Mouse (Mus musculus) MEL (cell line): ENCODE data around the gene Nck1. TPM values are rescaled to one million over a fixed set of nuclear protein-coding genes. Genes with fewer than 3 reads are reported as not detected.

Experiments used
- DNase-seq: peaks from one replicate; pipeline ENCODE4 v3.0.0; 2011; ENCODE audit warnings: low read depth, low spot score
- H3K27ac ChIP-seq: 2 replicates; pipeline ENCODE4 v1.5.1; 2012; ENCODE audit warnings: low read depth, mild to moderate bottlenecking, control low read depth, low read length, moderate library complexity; ENCODE audit not compliant: control insufficient read depth
- H3K27me3 ChIP-seq, 2 experiments: fragments of 150-350 bp in 1 of 2; sonication (generic) in 1 of 2; 2 replicates each; pipeline ENCODE4 v1.6.1; 2012; ENCODE audit warnings: low read length in 2 of 2, mild to moderate bottlenecking in 2 of 2, improper control_type of control experiment in 1 of 2, moderate library complexity in 1 of 2; ENCODE audit not compliant: insufficient read depth in 2 of 2, control insufficient read depth in 1 of 2
- H3K36me3 ChIP-seq, 2 experiments: 2 replicates each; pipeline ENCODE4 v1.6.1; 2012 to 2014; ENCODE audit warnings: low read length in 2 of 2, improper control_type of control experiment in 1 of 2, inconsistent platforms in 1 of 2, mild to moderate bottlenecking in 1 of 2; ENCODE audit not compliant: insufficient read depth in 2 of 2, control insufficient read depth in 1 of 2
- H3K4me1 ChIP-seq, 2 experiments: fragments of 150-350 bp in 1 of 2; sonication (generic) in 1 of 2; 2 replicates each; pipeline ENCODE4 v1.6.1; 2012; ENCODE audit warnings: low read length in 2 of 2, improper control_type of control experiment in 1 of 2, mild to moderate bottlenecking in 1 of 2; ENCODE audit not compliant: insufficient read depth in 2 of 2, control insufficient read depth in 1 of 2
- H3K4me3 ChIP-seq, 2 experiments: fragments of 150-350 bp in 1 of 2; sonication (generic) in 1 of 2; 2 replicates each; pipeline ENCODE4 v1.5.1; 2012; ENCODE audit warnings: low read depth in 2 of 2, low read length in 2 of 2, mild to moderate bottlenecking in 2 of 2, moderate library complexity in 2 of 2, control low read depth in 1 of 2, improper control_type of control experiment in 1 of 2; ENCODE audit not compliant: control insufficient read depth in 1 of 2, insufficient read depth in 1 of 2
- H3K79me2 ChIP-seq: 2 replicates; pipeline ENCODE4 v1.6.1; 2012; ENCODE audit warnings: mild to moderate bottlenecking, low read length, moderate library complexity; ENCODE audit not compliant: control insufficient read depth, poor library complexity, insufficient read depth
- H3K9ac ChIP-seq: 2 replicates; pipeline ENCODE4 v1.6.1; 2012; ENCODE audit warnings: low read depth, mild to moderate bottlenecking, control low read depth, low read length, moderate library complexity; ENCODE audit not compliant: control insufficient read depth, poor library complexity, severe bottlenecking
- H3K9me3 ChIP-seq: fragments of 150-350 bp; sonication (generic); replicated peaks from 2 replicates; pipeline ENCODE4 v1.6.1; 2012; ENCODE audit warnings: mild to moderate bottlenecking, low read length, improper control_type of control experiment, moderate library complexity; ENCODE audit not compliant: insufficient read depth
- CHD1 ChIP-seq: IDR thresholded peaks from 2 replicates; pipeline ENCODE4 v1.6.1; 2012; ENCODE audit warnings: low read depth, mild to moderate bottlenecking, inconsistent platforms, low read length, improper control_type of control experiment
- CHD2 ChIP-seq: IDR thresholded peaks from 2 replicates; pipeline ENCODE4 v1.6.1; 2011; ENCODE audit warnings: low read length, improper control_type of control experiment
- CTCF ChIP-seq, 3 experiments: IDR thresholded peaks in 2 of 3; conservative IDR thresholded peaks in 1 of 3; 2 replicates each; pipeline ENCODE4 v1.5.1; 2011 to 2012; ENCODE audit warnings: low read length in 3 of 3, low read depth in 2 of 3, mild to moderate bottlenecking in 2 of 3, improper control_type of control experiment in 1 of 3, inconsistent platforms in 1 of 3, mixed read lengths in 1 of 3, moderate library complexity in 1 of 3; ENCODE audit not compliant: control insufficient read depth in 1 of 3, insufficient read depth in 1 of 3, poor library complexity in 1 of 3, severe bottlenecking in 1 of 3
- E2F4 ChIP-seq: IDR thresholded peaks from 2 replicates; pipeline ENCODE4 v1.6.1; 2011; ENCODE audit warnings: low read depth, low read length, improper control_type of control experiment, borderline replicate concordance
- ELF1 ChIP-seq: IDR thresholded peaks from 2 replicates; pipeline ENCODE4 v1.6.1; 2014; ENCODE audit warnings: low read depth, mild to moderate bottlenecking, inconsistent platforms, low read length, improper control_type of control experiment, moderate library complexity
- EP300 ChIP-seq, 2 experiments: IDR thresholded peaks; 2 replicates each; pipeline ENCODE4 v1.6.1; 2011; ENCODE audit warnings: improper control_type of control experiment in 2 of 2, low read length in 2 of 2, low read depth in 1 of 2, mild to moderate bottlenecking in 1 of 2
- ETS1 ChIP-seq: IDR thresholded peaks from 2 replicates; pipeline ENCODE4 v1.6.1; 2012; ENCODE audit warnings: low read depth, mild to moderate bottlenecking, inconsistent platforms, low read length, improper control_type of control experiment, moderate library complexity
- HCFC1 ChIP-seq: IDR thresholded peaks from 2 replicates; pipeline ENCODE4 v1.6.1; 2012; ENCODE audit warnings: low read depth, mild to moderate bottlenecking, inconsistent platforms, low read length, improper control_type of control experiment, moderate library complexity
- KAT2A ChIP-seq: conservative IDR thresholded peaks from 2 replicates; pipeline ENCODE4 v1.6.1; 2012; ENCODE audit warnings: low read depth, low read length, improper control_type of control experiment, inconsistent platforms
- MAFK ChIP-seq: IDR thresholded peaks from 2 replicates; pipeline ENCODE4 v1.6.1; 2011; ENCODE audit warnings: low read depth, mild to moderate bottlenecking, low read length, improper control_type of control experiment, borderline replicate concordance
- MAZ ChIP-seq: IDR thresholded peaks from 2 replicates; pipeline ENCODE4 v1.6.1; 2012; ENCODE audit warnings: low read depth, mild to moderate bottlenecking, inconsistent platforms, low read length, improper control_type of control experiment
- NELFE ChIP-seq: IDR thresholded peaks from 2 replicates; pipeline ENCODE4 v1.6.1; 2011; ENCODE audit warnings: low read depth, low read length, improper control_type of control experiment
- NRF1 ChIP-seq: IDR thresholded peaks from 2 replicates; pipeline ENCODE4 v1.6.1; 2014; ENCODE audit warnings: low read depth, mild to moderate bottlenecking, inconsistent platforms, low read length, improper control_type of control experiment, moderate library complexity; ENCODE audit not compliant: poor library complexity, insufficient read depth, severe bottlenecking
- POLR2AphosphoS2 ChIP-seq: IDR thresholded peaks from 2 replicates; pipeline ENCODE4 v1.6.1; 2011; ENCODE audit warnings: low read length, improper control_type of control experiment
- POLR2AphosphoS5 ChIP-seq: IDR thresholded peaks from 2 replicates; pipeline ENCODE4 v1.6.1; 2012; ENCODE audit warnings: low read depth, borderline replicate concordance, mild to moderate bottlenecking, inconsistent platforms, low read length, moderate library complexity, mixed read lengths
- TAL1 ChIP-seq: IDR thresholded peaks from 2 replicates; pipeline ENCODE4 v1.6.1; 2012; ENCODE audit warnings: mild to moderate bottlenecking, inconsistent platforms, low read length, moderate library complexity, mixed read lengths
- TBP ChIP-seq: IDR thresholded peaks from 2 replicates; pipeline ENCODE4 v1.8.0; 2011; ENCODE audit warnings: low read depth, low read length, improper control_type of control experiment
- TCF12 ChIP-seq: IDR thresholded peaks from 2 replicates; pipeline ENCODE4 v1.6.1; 2014; ENCODE audit warnings: low read depth, mild to moderate bottlenecking, inconsistent platforms, low read length, improper control_type of control experiment, moderate library complexity
- UBTF ChIP-seq: IDR thresholded peaks from 2 replicates; pipeline ENCODE4 v1.6.1; 2012; ENCODE audit warnings: low read depth, mild to moderate bottlenecking, inconsistent platforms, low read length, improper control_type of control experiment, moderate library complexity, borderline replicate concordance; ENCODE audit not compliant: insufficient read depth
- USF1 ChIP-seq: IDR thresholded peaks from 2 replicates; pipeline ENCODE4 v1.6.1; 2014; ENCODE audit warnings: low read depth, mild to moderate bottlenecking, inconsistent platforms, low read length, improper control_type of control experiment, moderate library complexity
- USF2 ChIP-seq, 2 experiments: IDR thresholded peaks; 2 replicates each; pipeline ENCODE4 v1.6.1; 2011 to 2012; ENCODE audit warnings: improper control_type of control experiment in 2 of 2, low read length in 2 of 2, borderline replicate concordance in 1 of 2, inconsistent platforms in 1 of 2, low read depth in 1 of 2, mild to moderate bottlenecking in 1 of 2; ENCODE audit not compliant: insufficient read depth in 1 of 2
- ZC3H11A ChIP-seq: IDR thresholded peaks from 2 replicates; pipeline ENCODE4 v1.6.1; 2012; ENCODE audit warnings: low read depth, mild to moderate bottlenecking, inconsistent platforms, low read length, improper control_type of control experiment
- ZKSCAN1 ChIP-seq: IDR thresholded peaks from 2 replicates; pipeline ENCODE4 v1.6.1; 2012; ENCODE audit warnings: low read depth, mild to moderate bottlenecking, inconsistent platforms, low read length, improper control_type of control experiment, moderate library complexity
- ZMIZ1 ChIP-seq: IDR thresholded peaks from 2 replicates; pipeline ENCODE4 v1.6.1; 2012; ENCODE audit warnings: low read depth, mild to moderate bottlenecking, inconsistent platforms, low read length, improper control_type of control experiment, moderate library complexity
- polyA plus RNA-seq, 2 experiments: library from polyadenylated mRNA; stranded (reverse) in 1 of 2; unstranded in 1 of 2; fragments of >175 nt in 1 of 2; fragments of >200 nt in 1 of 2; gene quantifications; 2 replicates each; pipeline versions ENCODE4 v1.2.1 to v1.2.4; 2012; ENCODE audit warnings: low replicate concordance in 2 of 2, low read depth in 1 of 2; ENCODE audit not compliant: insufficient read length in 2 of 2, insufficient read depth in 1 of 2, missing spikeins in 1 of 2
- total RNA-seq: library from RNA; depleted of rRNA; stranded (reverse); fragments of 300-350 nt; gene quantifications from 2 replicates; pipeline ENCODE4 v1.2.3, GENCODE M21; 2012

The Nck1 gene
- total and polyA plus RNA-seq, 3 experiments, result 21.8 to 24.3 TPM; not detected in 1

- Histone ChIP-seq H3K27ac (no peak within 1 kb of the TSS), H3K9me3 (no peaks in the 10 kb centered on the region), H3K79me2 (no peaks in the 10 kb centered on the region), H3K36me3 (no peaks in the 10 kb centered on the region), H3K4me3 (no peak within 1 kb of the TSS), H3K27me3 (no peaks in the 10 kb centered on the region), H3K9ac (no peak within 1 kb of the TSS), H3K4me1 (no peaks in the 10 kb centered on the region)
- TF ChIP-seq UBTF (no peak), ELF1 (no peak), CHD2 (no peak), ZC3H11A (no peak), USF2 (IDR thresholded peaks at IDR 0.05; ENCODE audit: borderline replicate concordance in 1 of 2, insufficient read depth in 1 of 2, low read depth in 1 of 2, low read length in 2 of 2) (no peak), POLR2AphosphoS2 (no peak)
- DNase-seq, result peak; percentile 9
Measured at GRCm38 (mm10) chr9:100486431-100486830, 59.5 kb downstream of the Nck1 start, which contains the start of gene Il20rb. Gene Il20rb (minus strand): TSS chr9:100486788.

DNA sequence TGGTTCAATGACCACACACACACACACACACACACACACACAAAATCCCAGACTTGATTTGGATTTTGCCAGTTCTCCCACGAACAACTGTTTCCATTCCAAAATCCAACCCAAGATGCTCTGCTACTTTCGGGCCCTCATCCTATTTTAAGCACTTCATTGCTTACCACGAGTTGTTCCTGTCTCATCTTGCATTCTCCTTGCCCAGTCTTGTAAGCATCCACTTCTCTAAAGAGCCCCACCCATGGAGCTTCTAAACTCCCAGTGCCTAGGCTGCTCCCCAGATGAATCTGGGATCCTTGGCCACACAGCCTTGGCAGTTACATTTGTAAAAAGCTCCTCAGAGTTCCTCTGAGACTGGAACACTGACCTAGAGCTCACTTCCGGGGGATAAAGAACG is 62.6 kb downstream of the Nck1 start:
- H3K36me3 ChIP-seq, result no peaks in the 10 kb centered on the region
- DNase-seq, result no peak
- H3K27me3 ChIP-seq, result no peaks in the 10 kb centered on the region
- no peaks in the 10 kb centered on the region for H3K4me1 ChIP-seq
- H3K9me3 ChIP-seq, result no peaks in the 10 kb centered on the region
- no peak overlapping the region for H3K9ac ChIP-seq
- no peak overlapping the region for H3K27ac ChIP-seq
- H3K4me3 ChIP-seq, result no peak overlapping the region
- TF ChIP-seq EP300 (IDR thresholded peaks at IDR 0.05; ENCODE audit: low read depth in 1 of 2, low read length in 2 of 2), result no peak
- TF ChIP-seq ELF1, result no peak
- TF ChIP-seq CHD1, result no peak
- H3K79me2 ChIP-seq, result no peaks in the 10 kb centered on the region

DNA sequence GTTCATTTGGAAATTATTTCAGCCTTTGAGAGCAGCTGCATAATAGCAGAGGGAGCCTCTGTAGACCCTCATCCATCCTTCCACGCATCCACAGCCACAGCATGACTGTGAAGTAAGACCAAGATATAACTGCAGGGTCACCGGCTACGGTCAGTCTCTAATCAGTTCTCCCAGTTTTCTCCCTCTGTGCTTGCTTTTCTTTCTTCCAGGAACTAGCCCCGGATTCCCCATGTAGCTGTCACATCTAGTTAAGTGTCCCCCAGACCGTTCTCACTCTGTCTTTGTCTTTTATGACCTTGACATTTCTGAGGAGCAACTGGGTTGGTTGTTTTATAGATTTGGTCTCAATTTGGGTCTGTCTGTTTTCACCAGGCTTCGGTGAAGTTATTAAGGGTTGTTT is 64.3 kb downstream of the Nck1 start:
- no peaks in the 10 kb centered on the region; the same call in 1 of the 2 replicates for H3K9me3 ChIP-seq
- no peak overlapping the region for H3K4me3 ChIP-seq
- no peak overlapping the region for H3K27ac ChIP-seq
- no peak for DNase-seq
- TF ChIP-seq MAZ, result no peak
- no peak for TF ChIP-seq CTCF (IDR thresholded peaks at IDR 0.05 in 2 of 3, conservative IDR thresholded peaks at IDR 0.05 in 1 of 3; ENCODE audit: control insufficient read depth in 1 of 3, insufficient read depth in 1 of 3, low read depth in 2 of 3, low read length in 3 of 3, poor library complexity in 1 of 3, severe bottlenecking in 1 of 3)
- TF ChIP-seq KAT2A, result no peak
- no peak for TF ChIP-seq UBTF
- TF ChIP-seq ZKSCAN1, result no peak
- no peak for TF ChIP-seq TAL1
- no peak for TF ChIP-seq MAFK
- TF ChIP-seq TCF12, result no peak
- TF ChIP-seq TBP, result no peak
- TF ChIP-seq E2F4, result no peak
- no peak for TF ChIP-seq ETS1
- no peak for TF ChIP-seq HCFC1
- no peak for TF ChIP-seq POLR2AphosphoS5
- TF ChIP-seq USF1, result no peak
- no peak for TF ChIP-seq NRF1
- TF ChIP-seq ELF1, result no peak
- no peak for TF ChIP-seq ZMIZ1
- TF ChIP-seq NELFE, result no peak
- no peak overlapping the region for H3K9ac ChIP-seq
- H3K27me3 ChIP-seq, result no peaks in the 10 kb centered on the region
- H3K36me3 ChIP-seq, result no peaks in the 10 kb centered on the region
- no peaks in the 10 kb centered on the region for H3K4me1 ChIP-seq
- H3K79me2 ChIP-seq, result no peaks in the 10 kb centered on the region
